7 mouse cellular contexts compared by ENCODE assay signal in the genomic region with DNA sequence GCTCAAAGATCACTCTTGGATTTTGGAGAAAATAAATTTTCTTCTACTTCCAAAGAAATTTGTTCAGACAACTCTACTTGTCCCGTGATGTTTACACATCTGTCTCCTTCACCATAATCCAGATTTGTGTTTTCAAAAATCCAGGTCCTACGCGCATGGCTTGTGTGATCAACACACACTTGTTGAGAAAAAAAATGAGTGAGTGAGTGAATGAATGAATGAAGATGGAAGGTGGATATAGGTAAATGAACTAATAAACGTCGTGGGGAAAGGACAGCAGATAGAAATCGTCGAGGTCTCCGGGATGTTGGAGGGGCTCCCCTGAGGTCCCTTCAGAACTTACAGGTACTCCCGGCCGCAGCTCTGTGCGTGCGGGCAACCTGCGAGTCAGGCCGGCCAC. TPM values are rescaled to one million over a fixed set of nuclear protein-coding genes. Genes with fewer than 3 reads are reported as not detected.
DNase-seq lines count a peak whose midpoint lies in the region; ATAC-seq lines count a peak whose summit lies in the region.

No protein-coding gene starts in this region.

- H3K9ac ChIP-seq in forebrain, embryonic 12.5 days: peak overlapping the region; percentile 78
- peak overlapping the region; percentile 64 for H3K9ac ChIP-seq in limb, embryonic 15.5 days
- H3K9ac ChIP-seq in stomach, embryonic 15.5 days: peak overlapping the region; percentile 89

- DNase-seq in layer of hippocampus, adult 9-10 months (ENCODE audit: low spot score): no peak
- DNase-seq in layer of hippocampus, adult 18-20 months (ENCODE audit: low spot score in 2 of 2): no peak

- peak overlapping the region; percentile 97 for H3K4me3 ChIP-seq in megakaryocyte, embryonic 14.5 days (replicated peaks)
- peak overlapping the region; percentile 86 for H3K4me3 ChIP-seq in forebrain, embryonic 12.5 days (replicated peaks)
- H3K4me3 ChIP-seq in limb, embryonic 15.5 days: peak overlapping the region; percentile 79
- H3K4me3 ChIP-seq in stomach, embryonic 15.5 days (replicated peaks): peak overlapping the region; percentile 88

- H3K27me3 ChIP-seq in megakaryocyte, embryonic 14.5 days (replicated peaks): no peaks in the 10 kb centered on the region
- no peaks in the 10 kb centered on the region for H3K27me3 ChIP-seq in forebrain, embryonic 12.5 days
- H3K27me3 ChIP-seq in limb, embryonic 15.5 days: no peaks in the 10 kb centered on the region
- H3K27me3 ChIP-seq in stomach, embryonic 15.5 days (replicated peaks): no peaks in the 10 kb centered on the region

- peak overlapping the region; percentile 99 for H3K27ac ChIP-seq in forebrain, embryonic 12.5 days
- peak overlapping the region; percentile 100 for H3K27ac ChIP-seq in limb, embryonic 15.5 days
- H3K27ac ChIP-seq in stomach, embryonic 15.5 days: peak overlapping the region; percentile 100

- peaks cover 26% of the 10 kb centered on the region for H3K36me3 ChIP-seq in megakaryocyte, embryonic 14.5 days (replicated peaks; ENCODE audit: low read length)
- H3K36me3 ChIP-seq in forebrain, embryonic 12.5 days (replicated peaks): peaks cover 26% of the 10 kb centered on the region
- H3K36me3 ChIP-seq in limb, embryonic 15.5 days: peaks cover 27% of the 10 kb centered on the region
- peaks cover 12% of the 10 kb centered on the region for H3K36me3 ChIP-seq in stomach, embryonic 15.5 days

- H3K9me3 ChIP-seq in megakaryocyte, embryonic 14.5 days: no peaks in the 10 kb centered on the region
- H3K9me3 ChIP-seq in forebrain, embryonic 12.5 days: no peaks in the 10 kb centered on the region
- no peaks in the 10 kb centered on the region for H3K9me3 ChIP-seq in limb, embryonic 15.5 days
- H3K9me3 ChIP-seq in stomach, embryonic 15.5 days: no peaks in the 10 kb centered on the region

- peaks cover 81% of the 10 kb centered on the region for H3K4me1 ChIP-seq in megakaryocyte, embryonic 14.5 days
- peaks cover 44% of the 10 kb centered on the region for H3K4me1 ChIP-seq in forebrain, embryonic 12.5 days
- H3K4me1 ChIP-seq in limb, embryonic 15.5 days: peaks cover 48% of the 10 kb centered on the region
- H3K4me1 ChIP-seq in stomach, embryonic 15.5 days: peaks cover 36% of the 10 kb centered on the region

- peak overlapping the region; percentile 71 for H3K4me2 ChIP-seq in forebrain, embryonic 12.5 days
- peak overlapping the region; percentile 61 for H3K4me2 ChIP-seq in limb, embryonic 15.5 days
- H3K4me2 ChIP-seq in stomach, embryonic 15.5 days: peak overlapping the region; percentile 69

- no peak for ATAC-seq in megakaryocyte, adult 5-6 weeks (ENCODE audit: poor library complexity, severe bottlenecking)
- no peak for ATAC-seq in forebrain, embryonic 12.5 days (ENCODE audit: low FRiP score)
- ATAC-seq in limb, embryonic 15.5 days (ENCODE audit: insufficient number of reproducible peaks, low FRiP score, low TSS enrichment, low read depth): no peak
- no peak for ATAC-seq in stomach, embryonic 15.5 days (ENCODE audit: insufficient read depth, low FRiP score, low read depth)

- 2% methylated on average over 13 of the region's 14 CpGs for WGBS in forebrain, embryonic 12.5 days
- 0% methylated on average over 14 of the region's 14 CpGs for WGBS in limb, embryonic 15.5 days
- WGBS in stomach, embryonic 15.5 days: under 1% methylated on average over 14 of the region's 14 CpGs

RNA-seq across cellular contexts. Expression of a gene that starts 0.6 kb away (rescaled TPM):
- 21.6 and 33.2 TPM in 2 replicates for polyA plus RNA-seq in megakaryocyte, embryonic 14.5 days (2012; ENCODE audit: insufficient read depth, low replicate concordance)
- 37.5 and 39.4 TPM in 2 replicates for total RNA-seq in megakaryocyte, adult 5-6 weeks (2015)
- total RNA-seq in megakaryocyte, adult 5-6 weeks (2017): 53.6 and 57.3 TPM in 2 replicates
- polyA plus RNA-seq in forebrain, embryonic 12.5 days (2016; fragmentation: Nextera tagmentation; extraction: Ambion mirVana): 139 and 142 TPM in 2 replicates
- polyA plus RNA-seq in limb, embryonic 15.5 days (2015; fragmentation: Nextera tagmentation; extraction: Ambion mirVana): 130 and 132 TPM in 2 replicates
- 148 and 150 TPM in 2 replicates for polyA plus RNA-seq in stomach, embryonic 15.5 days (2015; fragmentation: Nextera tagmentation; extraction: Ambion mirVana)
- total RNA-seq in layer of hippocampus, adult 18-20 months (2021): 10 to 100 TPM; 16.2 to 18.4 TPM

RNA-seq across cellular contexts. Expression of a gene that starts 5.2 kb away (rescaled TPM):
- 20.3 and 30.8 TPM in 2 replicates for polyA plus RNA-seq in megakaryocyte, embryonic 14.5 days (2012; ENCODE audit: insufficient read depth, low replicate concordance)
- 65.8 and 70.1 TPM in 2 replicates for total RNA-seq in megakaryocyte, adult 5-6 weeks (2015)
- 81.0 and 89.2 TPM in 2 replicates for total RNA-seq in megakaryocyte, adult 5-6 weeks (2017)
- polyA plus RNA-seq in forebrain, embryonic 12.5 days (2016; fragmentation: Nextera tagmentation; extraction: Ambion mirVana): 65.0 and 65.2 TPM in 2 replicates
- 84.1 and 95.5 TPM in 2 replicates for polyA plus RNA-seq in limb, embryonic 15.5 days (2015; fragmentation: Nextera tagmentation; extraction: Ambion mirVana)
- polyA plus RNA-seq in stomach, embryonic 15.5 days (2015; fragmentation: Nextera tagmentation; extraction: Ambion mirVana): 81.6 and 87.1 TPM in 2 replicates
- 10 to 100 TPM; 84.9 to 94.4 TPM for total RNA-seq in layer of hippocampus, adult 18-20 months (2021)

RNA-seq across cellular contexts. Expression of a gene that starts 25.4 kb away (rescaled TPM):
- polyA plus RNA-seq in megakaryocyte, embryonic 14.5 days (2012; ENCODE audit: insufficient read depth, low replicate concordance): 13.0 and 15.2 TPM in 2 replicates
- total RNA-seq in megakaryocyte, adult 5-6 weeks (2015): 0.25 TPM in 1 of 2 replicates, not detected in the other
- not detected in 2 replicates for total RNA-seq in megakaryocyte, adult 5-6 weeks (2017)
- polyA plus RNA-seq in forebrain, embryonic 12.5 days (2016; fragmentation: Nextera tagmentation; extraction: Ambion mirVana): 9.9 and 10.7 TPM in 2 replicates
- polyA plus RNA-seq in limb, embryonic 15.5 days (2015; fragmentation: Nextera tagmentation; extraction: Ambion mirVana): 15.0 and 15.4 TPM in 2 replicates
- polyA plus RNA-seq in stomach, embryonic 15.5 days (2015; fragmentation: Nextera tagmentation; extraction: Ambion mirVana): 9.2 and 10.3 TPM in 2 replicates
- 10 to 100 TPM; 37.5 to 37.8 TPM for total RNA-seq in layer of hippocampus, adult 18-20 months (2021)

RNA-seq across cellular contexts. Expression of a gene that starts 54.1 kb away (rescaled TPM):
- polyA plus RNA-seq in megakaryocyte, embryonic 14.5 days (2012; ENCODE audit: insufficient read depth, low replicate concordance): 1.6 and 4.7 TPM in 2 replicates
- 32.6 and 44.2 TPM in 2 replicates for total RNA-seq in megakaryocyte, adult 5-6 weeks (2015)
- total RNA-seq in megakaryocyte, adult 5-6 weeks (2017): 59.2 and 64.7 TPM in 2 replicates
- polyA plus RNA-seq in forebrain, embryonic 12.5 days (2016; fragmentation: Nextera tagmentation; extraction: Ambion mirVana): 1.8 and 2.2 TPM in 2 replicates
- 6.5 and 8.0 TPM in 2 replicates for polyA plus RNA-seq in limb, embryonic 15.5 days (2015; fragmentation: Nextera tagmentation; extraction: Ambion mirVana)
- polyA plus RNA-seq in stomach, embryonic 15.5 days (2015; fragmentation: Nextera tagmentation; extraction: Ambion mirVana): 1.6 and 1.9 TPM in 2 replicates
- total RNA-seq in layer of hippocampus, adult 18-20 months (2021): 1 to 10 TPM in 1 of 2 experiments, under 1 TPM in 1; 0.92 to 1.3 TPM
